Mouse (Mus musculus): ENCODE measurements around the gene Plppr3. TPM values are rescaled to one million over a fixed set of nuclear protein-coding genes. Genes with fewer than 3 reads are reported as not detected.
"Not testable (repeated sequence)": the region's sequence is repeated elsewhere in the genome, so short reads cannot be mapped to it uniquely, and the experiment has no call there.

Plppr3 gene
- polyA plus RNA-seq, 1 experiment = 5.4 TPM

DNA sequence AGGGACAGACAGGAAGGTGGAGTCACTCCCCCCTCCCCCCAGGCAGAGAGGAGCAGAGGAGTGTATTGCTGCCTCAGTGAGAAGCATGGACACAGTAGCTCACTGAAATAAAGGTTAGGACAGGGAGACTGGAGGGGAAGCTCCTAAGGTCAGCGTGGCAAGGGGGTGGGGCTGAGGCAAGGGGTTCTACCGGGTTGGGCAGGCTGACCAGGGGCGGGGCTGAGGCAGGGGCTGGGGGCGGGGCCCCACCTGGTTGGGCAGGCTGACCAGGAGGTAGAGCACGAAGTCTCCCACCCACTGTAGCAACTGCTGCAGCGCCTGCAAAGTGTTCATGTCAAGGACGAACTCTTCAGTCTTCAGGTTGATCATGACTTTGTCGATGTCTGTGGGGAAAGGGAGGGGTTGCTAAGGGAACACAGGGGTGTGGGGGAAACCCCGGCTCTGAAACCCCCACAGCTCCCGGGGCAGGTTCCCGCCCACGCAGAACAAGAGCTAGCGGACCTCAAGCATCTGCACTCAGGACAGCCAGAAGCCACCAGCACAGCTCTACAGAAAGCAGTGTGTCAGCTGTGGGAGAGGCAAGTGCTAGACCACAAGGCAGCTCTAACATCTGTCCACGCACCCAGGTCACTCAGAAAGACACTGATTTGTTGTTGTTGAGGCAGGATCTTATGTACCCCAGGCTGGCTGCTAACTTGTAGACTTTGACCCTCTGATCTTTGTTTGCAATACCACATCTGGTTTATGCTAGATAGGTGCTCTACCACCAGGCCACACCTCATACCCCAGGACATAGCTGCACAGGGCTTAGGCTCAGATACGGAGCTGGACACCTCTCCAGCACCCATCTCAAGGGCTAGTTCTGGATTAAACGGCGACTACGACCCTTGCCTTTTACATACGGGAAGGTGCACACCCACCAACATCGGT, 23.1 kb upstream of the Plppr3 start:
- Histone ChIP-seq H3K36me3 (ENCODE audit: control insufficient read depth, insufficient read depth) (no peaks in the 10 kb centered on the region), H3K4me2 (ENCODE audit: low read depth) (no peak overlapping the region), H3ac (ENCODE audit: control insufficient read depth, insufficient read length) (no peak overlapping the region), H3K27me3 (ENCODE audit: control insufficient read depth, insufficient read depth, insufficient read length) (no peaks in the 10 kb centered on the region), H3K79me2 (ENCODE audit: control insufficient read depth, insufficient read depth) (no peaks in the 10 kb centered on the region), H3K4me3 (no peak overlapping the region)
- peak in 1 of 3 experiments; percentile 13 for TF ChIP-seq MYOG (IDR thresholded peaks at IDR 0.05; ENCODE audit: control insufficient read depth in 1 of 3, insufficient read depth in 1 of 3, insufficient read length in 2 of 3, low read depth in 2 of 3)
- TF ChIP-seq POLR2AphosphoS2 (IDR thresholded peaks at IDR 0.05; ENCODE audit: insufficient read length, low read depth) = no peak

DNA sequence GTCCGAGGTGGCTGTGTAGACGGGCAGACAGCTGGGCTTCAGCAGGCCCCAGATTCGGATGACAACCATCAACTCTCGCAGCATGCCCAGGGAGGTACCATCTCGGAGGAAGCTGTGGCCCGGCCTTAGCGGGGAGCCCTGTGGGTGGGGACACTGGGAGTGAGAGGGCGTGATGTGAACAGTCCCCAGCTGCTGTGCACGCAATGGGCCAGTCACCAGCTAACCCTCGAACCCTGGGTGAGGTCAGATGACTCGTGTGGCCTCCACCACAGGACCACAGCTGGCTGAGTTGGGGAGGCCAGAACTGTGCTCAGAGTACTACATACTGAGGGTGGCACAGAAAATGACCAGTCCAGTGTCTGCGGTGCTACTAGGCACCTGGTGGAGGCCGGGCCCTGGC, 22.4 kb upstream of the Plppr3 start:
- Histone ChIP-seq H3K79me2 (ENCODE audit: control insufficient read depth, insufficient read depth) (no peaks in the 10 kb centered on the region), H3K4me2 (ENCODE audit: low read depth) (no peak overlapping the region), H3ac (ENCODE audit: control insufficient read depth, insufficient read length) (no peak overlapping the region), H3K27me3 (ENCODE audit: control insufficient read depth, insufficient read depth, insufficient read length) (no peaks in the 10 kb centered on the region), H3K36me3 (ENCODE audit: control insufficient read depth, insufficient read depth) (no peaks in the 10 kb centered on the region), H3K4me3 (no peak overlapping the region)
- TF ChIP-seq TCF3 (IDR thresholded peaks at IDR 0.05; ENCODE audit: insufficient read length, low read depth) (peak; percentile 16), POLR2A (IDR thresholded peaks at IDR 0.05; ENCODE audit: insufficient read length, low read depth) (no peak), MYOG (IDR thresholded peaks at IDR 0.05; ENCODE audit: control insufficient read depth in 1 of 3, insufficient read depth in 1 of 3, insufficient read length in 2 of 3, low read depth in 2 of 3) (peak in 2 of 3 experiments; percentile 72 to 76), MAX (IDR thresholded peaks at IDR 0.05; ENCODE audit: low read depth) (no peak), MYOD1 (IDR thresholded peaks at IDR 0.05; ENCODE audit: control insufficient read depth in 1 of 3, insufficient read length in 2 of 3, low read depth in 2 of 3) (peak in 2 of 3 experiments; percentile 39 to 62)

DNA sequence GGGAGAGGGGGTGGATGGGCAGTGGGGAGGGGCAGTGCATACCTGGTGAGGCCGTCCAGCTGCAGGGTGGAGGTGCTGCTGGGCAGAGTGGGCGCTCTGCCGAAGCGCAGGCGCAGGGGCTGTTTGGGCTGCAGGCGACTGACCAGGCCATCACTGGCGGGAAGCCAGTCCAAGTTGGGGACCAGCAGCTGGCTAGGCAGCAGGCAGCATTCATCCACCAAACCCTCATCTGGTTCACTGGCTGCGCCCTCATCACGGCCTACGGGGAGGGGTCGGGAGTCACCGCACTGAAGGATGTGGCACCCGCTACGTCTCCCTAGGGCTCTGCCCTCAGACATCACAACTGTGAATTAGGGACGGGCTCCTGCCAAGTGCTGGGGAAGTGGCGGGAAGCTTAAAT, 21.9 kb upstream of the Plppr3 start:
- Histone ChIP-seq H3K4me3 (no peak overlapping the region), H3K4me2 (ENCODE audit: low read depth) (no peak overlapping the region), H3K36me3 (ENCODE audit: control insufficient read depth, insufficient read depth) (no peaks in the 10 kb centered on the region), H3ac (ENCODE audit: control insufficient read depth, insufficient read length) (no peak overlapping the region), H3K79me2 (ENCODE audit: control insufficient read depth, insufficient read depth) (no peaks in the 10 kb centered on the region), H3K27me3 (ENCODE audit: control insufficient read depth, insufficient read depth, insufficient read length) (no peaks in the 10 kb centered on the region)
- no peak for TF ChIP-seq POLR2AphosphoS2 (IDR thresholded peaks at IDR 0.05; ENCODE audit: insufficient read length, low read depth)
- TF ChIP-seq MYOG (IDR thresholded peaks at IDR 0.05; ENCODE audit: control insufficient read depth in 1 of 3, insufficient read depth in 1 of 3, insufficient read length in 2 of 3, low read depth in 2 of 3) = no peak
- no peak for TF ChIP-seq MYOD1 (IDR thresholded peaks at IDR 0.05; ENCODE audit: control insufficient read depth in 1 of 3, insufficient read length in 2 of 3, low read depth in 2 of 3)
- no peak for TF ChIP-seq REST (IDR thresholded peaks at IDR 0.05; ENCODE audit: insufficient read depth, insufficient read length)
- no peak for TF ChIP-seq CEBPB (IDR thresholded peaks at IDR 0.05; ENCODE audit: insufficient read depth, poor library complexity, severe bottlenecking)
- no peak for TF ChIP-seq USF1 (IDR thresholded peaks at IDR 0.05; ENCODE audit: low read depth)
- no peak for TF ChIP-seq POLR2A (IDR thresholded peaks at IDR 0.05; ENCODE audit: insufficient read length, low read depth)
- TF ChIP-seq TCF3 (IDR thresholded peaks at IDR 0.05; ENCODE audit: insufficient read length, low read depth) = no peak
- no peak for TF ChIP-seq SRF (IDR thresholded peaks at IDR 0.05; ENCODE audit: control insufficient read depth, insufficient read length, low read depth)
- TF ChIP-seq TCF12 (IDR thresholded peaks at IDR 0.05; ENCODE audit: insufficient read depth, poor library complexity, severe bottlenecking) = no peak
- TF ChIP-seq E2F4 (IDR thresholded peaks at IDR 0.05; ENCODE audit: insufficient read depth) = no peak
- no peak for TF ChIP-seq MAX (IDR thresholded peaks at IDR 0.05; ENCODE audit: low read depth)

DNA sequence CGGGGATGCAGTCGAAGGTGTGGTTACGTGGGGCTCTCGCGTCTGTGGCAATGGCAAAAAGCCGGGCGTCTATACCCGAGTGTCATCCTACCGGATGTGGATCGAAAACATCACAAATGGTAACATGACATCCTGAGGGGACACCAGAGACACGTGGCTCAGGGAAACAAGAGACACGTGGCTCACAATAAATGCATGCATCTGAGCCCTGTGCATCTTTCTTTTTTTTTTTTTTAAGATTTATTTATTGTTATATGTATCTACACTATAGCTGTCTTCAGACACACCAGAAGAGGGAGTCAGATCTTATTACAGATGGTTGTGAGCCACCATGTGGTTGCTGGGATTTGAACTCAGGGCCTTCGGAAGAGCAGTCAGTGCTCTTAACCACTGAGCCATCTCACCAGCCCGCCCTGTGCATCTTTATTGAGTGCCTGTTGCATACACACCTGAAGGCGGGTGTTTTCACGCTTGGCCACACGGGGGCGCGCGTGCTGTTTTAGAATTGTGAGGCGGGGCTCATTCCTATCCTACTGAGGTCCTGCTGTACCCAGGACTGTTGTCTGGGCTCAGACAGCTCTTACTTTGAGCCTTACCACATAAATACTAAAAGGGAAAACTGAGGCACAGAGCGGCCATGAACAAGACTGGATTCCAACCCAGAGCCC, 18.2 kb upstream of the Plppr3 start:
- not testable (repeated sequence) for H3K4me2 ChIP-seq (ENCODE audit: low read depth); H3K79me2 ChIP-seq (ENCODE audit: control insufficient read depth, insufficient read depth); H3ac ChIP-seq (ENCODE audit: control insufficient read depth, insufficient read length); H3K36me3 ChIP-seq (ENCODE audit: control insufficient read depth, insufficient read depth); H3K4me3 ChIP-seq
- H3K27me3 ChIP-seq (ENCODE audit: control insufficient read depth, insufficient read depth, insufficient read length) = peaks cover 16% of the 10 kb centered on the region

DNA sequence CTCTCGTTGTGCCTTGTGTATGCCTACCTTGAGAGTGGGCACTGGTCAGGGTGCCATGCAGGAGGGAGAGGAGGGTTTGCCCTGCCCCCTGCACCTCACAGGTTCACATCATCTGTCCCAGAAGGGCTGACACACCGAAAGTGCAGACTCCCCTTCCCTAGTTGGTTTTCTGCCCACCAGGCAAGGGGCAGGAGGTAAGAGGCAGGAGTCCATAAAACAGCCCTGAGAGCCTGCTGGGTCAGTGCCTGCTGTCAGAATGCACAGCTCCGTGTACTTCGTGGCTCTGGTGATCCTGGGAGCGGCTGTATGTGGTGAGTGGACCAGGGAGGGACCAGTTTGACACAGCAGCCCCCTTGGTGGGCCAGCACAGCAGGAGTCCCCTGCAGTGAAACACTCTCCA, 16.2 kb upstream of the Plppr3 start, which contains the start of gene Cfd:
Gene Cfd (plus strand): TSS at position 184 of the 400 bp plus-strand sequence.
- Histone ChIP-seq H3K36me3 (ENCODE audit: control insufficient read depth, insufficient read depth) (no peaks in the 10 kb centered on the region), H3K4me2 (ENCODE audit: low read depth) (no peak within 1 kb of the TSS), H3K79me2 (ENCODE audit: control insufficient read depth, insufficient read depth) (no peaks in the 10 kb centered on the region), H3K27me3 (ENCODE audit: control insufficient read depth, insufficient read depth, insufficient read length) (peaks cover 19% of the 10 kb centered on the region), H3K4me3 (no peak within 1 kb of the TSS), H3ac (ENCODE audit: control insufficient read depth, insufficient read length) (no peak within 1 kb of the TSS)
- TF ChIP-seq POLR2AphosphoS2 (IDR thresholded peaks at IDR 0.05; ENCODE audit: insufficient read length, low read depth) (no peak), USF1 (IDR thresholded peaks at IDR 0.05; ENCODE audit: low read depth) (no peak), REST (IDR thresholded peaks at IDR 0.05; ENCODE audit: insufficient read depth, insufficient read length) (no peak)

Data from myocyte (in vitro differentiated cells).